Mouse (Mus musculus) CD4-positive helper T cell, adult 2 months (primary cell): ENCODE measurements at regions not wholly inside any gene's neighbourhood (a gene's known extent, or its start where the extent isn't known, plus 50 kb on each side); places are given as distances from the start of the nearest gene placed in this dataset.

Experiments
- DNase-seq: peaks from one replicate; pipeline ENCODE4 v3.0.0-alpha.2; 2012; ENCODE audit warnings: low read depth, missing footprints, low spot score

GRCm38 (mm10) chr3:21381072-21381471 is 695.4 kb upstream of the Tbl1xr1 start:
- DNase-seq, result no peak

- no peak for DNase-seq
Measured at GRCm38 (mm10) chr3:21403551-21403950, 672.9 kb upstream of the Tbl1xr1 start.

- DNase-seq, result no peak
Measured at GRCm38 (mm10) chr3:21404058-21404457, 672.4 kb upstream of the Tbl1xr1 start.

- DNase-seq, result no peak
Measured at GRCm38 (mm10) chr3:21407077-21407476, 669.4 kb upstream of the Tbl1xr1 start.

GRCm38 (mm10) chr3:21412010-21412409 is 664.4 kb upstream of the Tbl1xr1 start:
- DNase-seq, result no peak

- no peak for DNase-seq
Measured at GRCm38 (mm10) chr3:21423139-21423538, 653.3 kb upstream of the Tbl1xr1 start.

GRCm38 (mm10) chr3:21426538-21426937 is 649.9 kb upstream of the Tbl1xr1 start:
- no peak for DNase-seq

GRCm38 (mm10) chr3:21427408-21428031 is 648.9 kb upstream of the Tbl1xr1 start:
- DNase-seq, result no peak

GRCm38 (mm10) chr3:21428120-21428519 is 648.3 kb upstream of the Tbl1xr1 start:
- DNase-seq, result no peak

- no peak for DNase-seq
Measured at GRCm38 (mm10) chr3:21464245-21464644, 612.2 kb upstream of the Tbl1xr1 start.

GRCm38 (mm10) chr3:21466113-21466645 is 610.3 kb upstream of the Tbl1xr1 start:
- DNase-seq, result no peak

- no peak for DNase-seq
Measured at GRCm38 (mm10) chr3:21477366-21477765, 599.1 kb upstream of the Tbl1xr1 start.

GRCm38 (mm10) chr3:21479021-21479795 is 597.2 kb upstream of the Tbl1xr1 start:
- DNase-seq, result no peak

GRCm38 (mm10) chr3:21479846-21480245 is 596.6 kb upstream of the Tbl1xr1 start:
- no peak for DNase-seq

GRCm38 (mm10) chr3:21484052-21484451 is 592.4 kb upstream of the Tbl1xr1 start:
- DNase-seq, result no peak

GRCm38 (mm10) chr3:21485454-21485853 is 591.0 kb upstream of the Tbl1xr1 start:
- no peak for DNase-seq

- no peak for DNase-seq
Measured at GRCm38 (mm10) chr3:21489547-21489946, 586.9 kb upstream of the Tbl1xr1 start.

- DNase-seq, result no peak
Measured at GRCm38 (mm10) chr3:21492413-21492812, 584.0 kb upstream of the Tbl1xr1 start.

GRCm38 (mm10) chr3:21493384-21493783 is 583.1 kb upstream of the Tbl1xr1 start:
- DNase-seq, result no peak

GRCm38 (mm10) chr3:21494904-21495303 is 581.5 kb upstream of the Tbl1xr1 start:
- DNase-seq, result no peak

- no peak for DNase-seq
Measured at GRCm38 (mm10) chr3:21495651-21496050, 580.8 kb upstream of the Tbl1xr1 start.

GRCm38 (mm10) chr3:21496166-21496565 is 580.3 kb upstream of the Tbl1xr1 start:
- DNase-seq, result no peak

GRCm38 (mm10) chr3:21497011-21497410 is 579.4 kb upstream of the Tbl1xr1 start:
- no peak for DNase-seq
